Mouse (Mus musculus) erythroblast, adult 5-6 weeks (primary cell): ENCODE measurements around the gene Syn2. TPM values are rescaled to one million over a fixed set of nuclear protein-coding genes. Genes with fewer than 3 reads are reported as not detected.

ENCODE experiments used
- ATAC-seq: replicated peaks from 2 replicates; pipeline ENCODE4 v1.8.0; 2016; ENCODE audit warnings: moderate number of reproducible peaks, mild to moderate bottlenecking, moderate TSS enrichment, inconsistent platforms; ENCODE audit not compliant: poor library complexity, low FRiP score, severe bottlenecking
- total RNA-seq, 2 experiments: library from RNA; stranded (forward) in 1 of 2; stranded (reverse) in 1 of 2; fragments of 150-400 nt in 1 of 2; fragments of 200-764, 138-1000 nt in 1 of 2; gene quantifications; 2 replicates each; pipeline versions ENCODE4 v1.2.3 to v1.2.4; 2015 to 2017; ENCODE audit warnings: low replicate concordance in 2 of 2

Syn2 gene
- total RNA-seq, 2 experiments from 2014 or later, result not detected

- no peak for ATAC-seq
Observed at GRCm38 (mm10) chr6:115275116-115275815, 140.6 kb downstream of the Syn2 start.

DNA sequence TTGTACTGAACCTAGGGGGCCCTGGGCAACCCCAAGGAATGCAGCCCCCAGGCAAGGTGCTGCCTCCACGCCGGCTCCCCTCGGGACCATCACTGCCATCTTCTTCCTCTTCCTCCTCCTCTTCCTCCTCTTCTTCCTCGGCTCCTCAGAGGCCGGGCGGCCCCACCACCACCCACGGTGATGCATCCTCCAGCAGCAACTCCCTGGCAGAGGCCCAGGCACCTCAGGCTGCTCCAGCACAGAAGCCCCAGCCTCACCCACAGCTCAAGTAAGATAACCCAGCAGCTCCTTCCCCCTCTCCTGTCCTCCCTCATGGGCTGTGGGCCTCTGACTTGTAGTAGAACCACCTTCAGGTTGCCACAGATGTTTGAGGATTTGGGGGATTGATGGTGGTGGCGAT, 143.4 kb downstream of the Syn2 start:
- no peak for ATAC-seq

DNA sequence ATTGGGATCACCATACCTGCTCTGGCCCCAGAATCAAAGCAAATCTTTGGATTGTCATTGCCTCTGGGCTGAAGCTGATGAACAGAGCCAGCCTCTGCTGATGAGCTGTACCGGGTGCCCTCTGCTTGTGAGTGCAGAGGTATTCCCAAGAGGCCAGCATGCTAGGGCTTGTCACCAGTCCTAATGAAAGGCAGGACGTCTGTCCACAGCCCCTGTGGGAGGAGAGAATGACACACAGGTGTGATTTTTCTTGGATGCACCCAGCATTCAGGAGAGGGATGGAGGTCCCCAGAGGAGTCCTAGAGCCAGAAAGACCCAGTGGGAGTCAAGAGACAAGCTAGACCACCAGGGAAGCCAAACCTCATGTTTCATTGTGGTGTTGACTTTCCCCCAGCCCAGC, 144.9 kb downstream of the Syn2 start:
- ATAC-seq, result no peak

DNA sequence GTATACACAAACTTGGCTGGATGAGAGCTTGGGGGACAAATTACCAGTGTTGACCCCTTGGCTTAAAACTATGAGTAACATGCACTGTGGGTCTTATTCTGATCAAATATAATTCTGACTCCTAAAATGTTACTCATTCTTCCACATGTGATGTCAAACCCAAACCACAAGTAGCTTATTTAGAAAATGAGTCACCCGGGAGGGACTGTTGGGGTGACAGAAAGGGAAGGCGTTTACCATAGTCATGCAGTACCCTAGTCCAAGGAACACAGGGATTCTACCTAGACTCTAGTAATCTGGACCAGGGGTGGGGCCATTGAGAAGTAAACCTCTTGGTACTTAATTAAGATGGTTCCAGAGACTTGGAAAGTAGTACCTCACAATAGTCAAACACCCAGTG, 149.5 kb downstream of the Syn2 start:
- no peak for ATAC-seq

DNA sequence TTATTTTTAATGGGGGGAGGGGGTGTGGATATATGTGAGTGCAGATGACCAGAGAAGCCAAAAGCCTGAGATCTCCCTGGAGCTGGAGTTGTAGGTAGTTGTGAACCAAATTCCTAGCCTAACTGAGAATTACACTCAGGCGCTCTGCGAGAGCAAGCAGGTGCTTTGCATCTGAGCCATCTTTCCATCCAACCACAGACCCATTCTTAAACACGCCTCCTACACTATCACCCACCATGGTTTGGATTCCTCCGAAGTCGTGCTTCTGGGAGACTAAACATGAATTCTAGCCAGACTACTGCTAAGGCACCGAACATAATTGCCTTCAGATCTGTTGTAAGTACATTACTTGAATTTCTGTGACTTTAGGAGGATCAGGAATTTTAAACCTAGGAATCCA, 151.7 kb downstream of the Syn2 start:
- ATAC-seq, result no peak

GRCm38 (mm10) chr6:115288223-115288622, 153.5 kb downstream of the Syn2 start:
- no peak for ATAC-seq

- ATAC-seq, result no peak
Observed at GRCm38 (mm10) chr6:115290561-115290960, 155.9 kb downstream of the Syn2 start.

GRCm38 (mm10) chr6:115291068-115291467, 156.4 kb downstream of the Syn2 start:
- ATAC-seq, result no peak

DNA sequence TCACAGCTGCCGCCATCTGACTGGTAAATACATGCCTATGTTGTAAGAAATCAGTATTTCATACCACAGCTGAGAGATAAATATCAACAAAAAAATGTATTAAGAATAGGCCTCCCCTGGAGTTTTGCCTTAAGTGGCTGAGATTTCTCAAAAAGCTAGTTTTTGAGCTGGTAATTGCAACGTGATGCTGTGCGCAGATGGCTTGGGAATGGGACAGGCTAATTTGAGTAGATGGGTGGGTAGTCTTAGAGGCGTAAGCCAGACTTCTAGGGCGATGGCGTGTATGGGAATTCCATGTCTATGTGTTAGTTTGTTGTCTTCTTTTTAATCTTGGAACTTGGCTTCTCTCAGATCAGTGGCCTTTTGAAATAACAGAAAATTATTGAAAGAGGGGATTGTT, 157.1 kb downstream of the Syn2 start:
- ATAC-seq, result no peak

- ATAC-seq, result no peak
Observed at GRCm38 (mm10) chr6:115292621-115293020, 157.9 kb downstream of the Syn2 start.

GRCm38 (mm10) chr6:115293877-115294276, 159.2 kb downstream of the Syn2 start:
- ATAC-seq, result no peak

GRCm38 (mm10) chr6:115307134-115307533, 172.4 kb downstream of the Syn2 start:
- ATAC-seq, result no peak

- no peak for ATAC-seq
Observed at GRCm38 (mm10) chr6:115312780-115313179, 178.1 kb downstream of the Syn2 start.

GRCm38 (mm10) chr6:115313235-115313738, 178.6 kb downstream of the Syn2 start:
- ATAC-seq, result no peak

GRCm38 (mm10) chr6:115313910-115314309, 179.2 kb downstream of the Syn2 start:
- no peak for ATAC-seq

- ATAC-seq, result no peak
Observed at GRCm38 (mm10) chr6:115315770-115316169, 181.1 kb downstream of the Syn2 start.

DNA sequence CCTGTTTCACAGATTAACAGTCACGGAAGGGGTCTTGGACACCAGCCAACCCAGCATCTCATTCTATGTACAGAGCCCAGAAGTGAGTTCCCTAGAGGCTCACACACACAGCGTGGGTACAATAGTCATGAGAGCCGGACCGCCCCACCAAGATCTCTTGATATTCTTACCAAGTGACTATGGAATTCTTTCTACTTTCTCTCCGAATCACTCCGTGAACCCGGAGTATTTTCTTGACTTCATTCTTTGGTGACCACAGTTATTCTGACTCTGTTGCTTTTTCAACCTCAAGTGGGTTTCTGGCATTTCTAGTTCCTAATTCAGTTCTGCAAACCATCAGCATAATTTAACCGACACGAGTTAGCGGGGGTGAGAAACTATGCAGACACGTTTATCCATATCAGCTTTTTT, 182.1 kb downstream of the Syn2 start:
- no peak for ATAC-seq

- no peak for ATAC-seq
Observed at GRCm38 (mm10) chr6:115318811-115319210, 184.1 kb downstream of the Syn2 start.

- ATAC-seq, result no peak
Observed at GRCm38 (mm10) chr6:115319686-115320085, 185.0 kb downstream of the Syn2 start.

DNA sequence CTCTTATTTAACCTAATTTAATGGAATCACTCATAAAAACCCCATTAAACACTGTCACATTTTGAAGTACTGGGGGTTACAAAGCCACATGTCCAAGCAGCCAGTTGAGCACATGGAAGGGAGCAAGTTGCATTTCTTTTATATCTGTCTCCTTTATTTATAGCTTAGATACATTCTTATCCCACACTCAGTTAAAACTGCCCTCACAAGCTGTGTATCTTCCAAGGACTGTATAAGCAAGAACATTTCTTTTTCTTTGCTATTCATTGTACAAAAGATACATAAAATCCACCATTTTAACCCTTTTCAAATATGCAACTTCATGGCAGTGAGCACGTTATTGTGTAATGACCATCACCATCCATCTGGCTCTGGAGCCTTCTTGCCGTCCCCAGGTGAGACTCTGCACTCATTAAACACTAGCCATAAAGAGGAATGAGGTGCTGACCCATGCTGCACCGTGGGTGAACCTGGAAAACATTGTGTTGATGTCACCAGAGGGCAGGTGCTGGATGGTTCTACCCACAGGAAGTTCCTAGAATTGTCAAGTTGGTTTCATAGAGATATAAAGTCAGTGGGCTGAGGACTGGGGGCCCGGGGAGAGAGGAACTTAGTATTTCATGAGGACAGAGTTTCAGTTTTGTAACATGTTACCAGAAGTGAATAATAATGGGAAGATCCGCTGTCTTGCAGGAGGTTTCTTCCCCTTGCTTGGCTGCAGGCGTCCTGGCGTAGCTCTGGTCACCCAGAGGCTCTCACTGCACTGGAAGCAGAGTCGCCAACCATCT, 186.4 kb downstream of the Syn2 start:
- no peak for ATAC-seq

DNA sequence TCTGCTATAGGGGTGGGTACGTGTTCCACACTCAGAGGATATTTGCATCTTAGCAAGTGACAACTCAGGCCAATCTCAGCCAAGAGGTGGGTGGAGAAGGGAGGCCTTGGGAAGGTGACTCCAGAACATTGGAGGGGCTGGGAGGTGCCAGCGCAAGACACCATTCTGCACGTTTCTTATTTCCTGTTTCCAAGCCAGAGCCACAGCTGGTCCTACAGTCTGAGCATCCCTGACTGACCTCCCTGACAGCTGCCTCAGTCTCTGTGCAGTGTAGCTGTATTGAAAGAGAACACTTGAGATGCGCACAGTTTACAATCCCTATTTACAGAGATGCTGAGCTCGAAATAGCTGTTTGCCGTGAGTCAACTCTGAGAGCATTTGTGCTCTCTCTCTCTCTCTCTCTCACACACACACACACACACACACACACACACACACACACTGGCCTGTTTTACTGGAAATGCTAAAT, 187.2 kb downstream of the Syn2 start:
- no peak for ATAC-seq
